Mouse (Mus musculus) bone marrow macrophage, adult 2 months (primary cell): ENCODE results near the gene Jade1. TPM values are rescaled to one million over a fixed set of nuclear protein-coding genes. Genes with fewer than 3 reads are reported as not detected.

Experiments
- H3K27ac ChIP-seq: 2 replicates; pipeline ENCODE4 v1.5.1; 2012; ENCODE audit warnings: low read depth, low read length; ENCODE audit not compliant: insufficient read depth
- H3K4me1 ChIP-seq: 2 replicates; pipeline ENCODE4 v1.6.1; 2012; ENCODE audit warnings: low read length; ENCODE audit not compliant: control insufficient read depth, insufficient read depth
- H3K4me3 ChIP-seq: 2 replicates; pipeline ENCODE4 v1.5.1; 2012; ENCODE audit warnings: mild to moderate bottlenecking, low read length, moderate library complexity; ENCODE audit not compliant: insufficient read depth
- CTCF ChIP-seq: IDR thresholded peaks from 2 replicates; pipeline ENCODE4 v1.5.1; 2012; ENCODE audit warnings: low read depth, mild to moderate bottlenecking, low read length, moderate library complexity
- POLR2A ChIP-seq: IDR thresholded peaks from 2 replicates; pipeline ENCODE4 v1.6.1; 2012; ENCODE audit warnings: mild to moderate bottlenecking, low read depth, low read length, borderline replicate concordance
- polyA plus RNA-seq: library from polyadenylated mRNA; stranded (reverse); fragments of >200 nt; gene quantifications from 2 replicates; pipeline ENCODE4 v1.2.4, GENCODE M21; 2012; ENCODE audit not compliant: missing spikeins, insufficient read depth, insufficient read length

Jade1 gene
- polyA plus RNA-seq, 1 experiment = 13.9 TPM

DNA sequence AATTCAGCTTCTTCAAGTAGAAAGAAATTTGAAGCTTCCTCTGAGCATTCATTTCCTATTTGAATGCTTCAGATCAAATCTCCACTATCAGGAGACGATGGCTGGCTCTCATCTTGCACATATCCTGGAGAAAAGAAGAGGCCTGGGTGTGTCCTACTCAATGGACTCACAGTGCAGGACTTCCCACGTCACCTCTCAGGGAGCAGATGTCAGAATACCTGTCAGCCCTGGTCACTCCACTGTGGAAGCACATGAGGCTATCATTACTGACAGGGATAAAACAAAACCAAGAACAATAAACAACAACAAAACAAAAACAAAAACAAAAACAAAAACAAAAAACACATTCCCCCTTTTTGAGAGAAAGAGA lies 32.5 kb upstream of the Jade1 start:
- H3K4me3 ChIP-seq = no peak overlapping the region
- peaks cover 8% of the 10 kb centered on the region for H3K4me1 ChIP-seq
- H3K27ac ChIP-seq = no peak overlapping the region
- TF ChIP-seq POLR2A (no peak), CTCF (no peak)

DNA sequence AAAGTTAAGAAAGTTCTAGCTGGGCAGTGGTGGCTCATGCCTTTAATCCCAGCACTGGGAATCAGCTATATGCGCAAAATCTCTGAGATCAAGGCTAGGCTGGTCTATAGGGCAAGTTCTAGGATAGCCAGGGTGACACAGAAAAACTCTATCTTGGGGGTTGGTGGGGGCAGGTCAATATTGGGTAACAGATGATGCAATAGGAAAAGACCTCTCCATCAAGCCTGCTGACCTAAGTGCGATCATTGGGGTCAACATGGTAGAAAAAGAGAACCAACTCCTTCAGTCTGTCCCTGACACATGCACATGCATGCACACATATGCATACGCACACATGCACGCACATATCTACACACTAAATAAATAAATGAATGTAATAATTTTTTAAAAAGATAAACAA lies 32.1 kb upstream of the Jade1 start:
- H3K4me3 ChIP-seq = no peak overlapping the region
- no peak overlapping the region for H3K27ac ChIP-seq

DNA sequence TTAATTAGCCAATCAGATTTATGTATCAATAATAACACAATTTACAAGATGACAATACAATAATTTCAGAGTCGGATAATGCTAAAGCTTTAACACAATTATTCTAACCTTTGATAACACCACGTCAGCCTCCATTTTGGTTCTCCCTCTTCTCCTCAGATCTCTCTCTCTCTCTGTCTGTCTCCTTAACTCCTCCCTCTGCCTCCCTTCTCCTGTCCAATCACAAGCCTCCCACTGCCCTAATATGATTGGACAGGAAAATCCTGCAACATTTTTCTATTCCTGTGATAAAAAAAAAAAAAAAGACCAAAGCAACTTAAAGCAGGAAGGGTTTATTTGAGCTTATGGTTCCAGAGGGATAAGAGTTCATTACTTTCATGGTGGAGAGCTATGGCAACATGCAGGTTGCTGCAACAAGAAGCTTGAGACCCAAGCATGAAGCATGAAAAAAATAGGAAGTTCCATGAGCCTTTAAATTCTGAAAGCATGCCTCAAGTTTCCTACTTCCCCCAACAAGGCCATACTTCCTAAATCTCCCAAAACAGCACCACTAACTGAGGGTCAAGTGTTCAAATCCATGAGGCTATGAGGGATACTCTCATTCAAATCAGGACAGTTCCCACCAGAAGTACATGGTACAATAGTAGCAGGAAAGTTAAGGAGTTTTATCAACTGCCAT lies 27.1 kb upstream of the Jade1 start:
- no peak for TF ChIP-seq CTCF
- no peak for TF ChIP-seq POLR2A
- no peak overlapping the region for H3K4me3 ChIP-seq
- H3K4me1 ChIP-seq = peaks cover 8% of the 10 kb centered on the region

More for the DNA sequence above, 32.1 kb upstream of the Jade1 start:
- peaks cover 8% of the 10 kb centered on the region for H3K4me1 ChIP-seq
- no peak for TF ChIP-seq POLR2A
- TF ChIP-seq CTCF = no peak

DNA sequence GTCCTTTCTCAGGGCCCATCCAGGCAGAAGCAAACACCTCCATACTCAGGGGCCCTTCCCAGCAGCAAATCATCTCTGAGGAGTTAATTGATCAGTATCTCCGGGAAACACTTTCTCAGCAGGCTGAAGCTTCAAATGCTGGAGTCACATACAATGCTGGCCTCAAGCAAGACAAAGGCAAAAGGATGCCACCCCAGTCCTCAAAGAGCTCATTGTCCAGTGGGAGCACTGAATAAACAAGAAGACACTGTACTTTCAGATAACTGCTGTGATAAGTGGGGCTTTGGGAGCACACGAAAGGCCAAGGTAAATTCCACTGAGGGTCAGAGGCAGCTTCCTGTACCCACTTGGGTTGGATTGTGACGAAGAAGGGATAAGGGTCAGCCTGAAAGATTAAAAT lies 25.4 kb upstream of the Jade1 start:
- H3K4me1 ChIP-seq = peaks cover 6% of the 10 kb centered on the region
- TF ChIP-seq CTCF (no peak), POLR2A (no peak)

More for the DNA sequence above, 27.1 kb upstream of the Jade1 start:
- H3K27ac ChIP-seq = no peak overlapping the region

DNA sequence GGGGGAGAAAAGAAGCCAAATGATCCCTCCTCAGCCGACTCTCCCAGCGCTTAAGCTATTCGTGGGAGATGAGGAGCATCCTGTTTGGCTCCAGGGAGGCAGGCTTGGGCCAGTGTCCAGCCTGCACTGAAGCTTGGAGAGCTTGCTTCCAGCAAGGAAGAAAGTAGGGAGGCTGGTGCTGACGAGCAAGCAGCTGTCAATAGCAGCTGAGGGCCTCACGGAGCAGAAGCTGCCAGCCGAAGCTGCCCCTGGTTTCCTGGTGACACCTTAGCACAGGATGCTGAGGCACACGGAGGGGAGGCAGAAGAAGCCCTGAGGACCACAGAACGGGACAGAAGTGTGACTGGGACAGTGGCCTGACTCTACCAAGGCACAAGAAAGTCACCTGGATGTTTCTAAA lies 24.0 kb upstream of the Jade1 start:
- Histone ChIP-seq H3K27ac (no peak overlapping the region), H3K4me3 (no peak overlapping the region), H3K4me1 (peaks cover 6% of the 10 kb centered on the region)
- no peak for TF ChIP-seq CTCF

More for the DNA sequence above, 25.4 kb upstream of the Jade1 start:
- no peak overlapping the region for H3K4me3 ChIP-seq
- no peak overlapping the region for H3K27ac ChIP-seq

DNA sequence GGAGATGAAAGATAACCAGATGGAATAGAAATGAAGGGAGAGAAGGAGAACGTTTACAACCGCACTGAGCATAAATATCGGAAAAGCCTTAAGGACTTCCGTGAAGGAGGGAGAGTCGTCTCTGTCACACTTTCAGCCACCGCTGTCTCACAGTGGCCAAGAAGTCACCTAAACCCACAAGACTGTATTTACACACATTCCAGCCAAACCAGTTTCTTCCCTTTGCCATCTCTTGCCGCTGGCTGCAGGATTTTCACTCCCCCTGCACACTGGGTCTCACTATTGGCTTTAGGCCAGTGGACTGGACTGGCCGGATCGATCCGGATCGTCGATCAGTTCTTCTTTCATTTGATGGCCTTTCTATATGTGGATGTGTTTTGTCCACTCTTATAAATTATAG lies 23.4 kb upstream of the Jade1 start:
- Histone ChIP-seq H3K4me1 (peaks cover 6% of the 10 kb centered on the region), H3K4me3 (no peak overlapping the region), H3K27ac (no peak overlapping the region)
- no peak for TF ChIP-seq POLR2A
- TF ChIP-seq CTCF = no peak

DNA sequence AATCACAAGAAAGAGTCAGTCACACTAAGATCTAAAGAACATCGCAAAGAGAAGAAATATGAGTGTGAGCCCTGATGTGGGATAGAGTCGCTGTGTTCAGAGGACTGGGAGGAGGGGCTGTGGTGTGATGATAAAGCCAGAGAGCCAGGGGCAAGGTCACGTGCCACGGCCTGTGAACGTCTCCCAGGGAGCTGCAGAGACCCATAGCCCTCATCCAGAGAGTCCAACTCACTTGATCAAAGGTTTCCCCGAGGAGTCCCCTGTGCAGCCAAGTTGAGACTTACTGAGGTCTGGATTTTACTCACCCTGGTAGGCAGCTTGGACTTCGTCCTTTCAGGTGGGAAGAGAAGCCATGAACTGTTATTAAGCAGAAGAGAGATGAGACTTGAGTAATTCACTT lies 21.9 kb upstream of the Jade1 start:
- H3K4me3 ChIP-seq = no peak overlapping the region
- H3K4me1 ChIP-seq = peaks cover 6% of the 10 kb centered on the region
- H3K27ac ChIP-seq = no peak overlapping the region
- TF ChIP-seq POLR2A (no peak), CTCF (no peak)

DNA sequence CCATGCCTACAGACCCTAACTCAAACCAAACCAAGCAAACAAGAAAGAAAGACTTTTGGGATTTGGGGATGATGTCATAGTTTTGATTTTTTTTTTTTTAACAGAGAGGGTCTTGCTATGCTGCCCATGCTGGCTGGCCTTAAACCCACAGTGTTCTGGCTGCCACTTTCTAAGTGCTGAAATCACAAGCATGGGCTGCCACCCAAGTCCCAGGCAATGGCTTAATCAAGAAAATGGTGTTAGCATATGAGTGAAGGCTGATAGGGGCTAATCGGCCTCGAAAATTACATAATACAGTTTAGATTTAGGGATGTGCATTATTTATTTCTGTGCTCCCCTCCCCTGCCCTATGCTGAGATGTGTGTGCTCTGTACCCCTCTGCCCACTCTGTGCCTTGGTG lies 17.6 kb upstream of the Jade1 start:
- TF ChIP-seq CTCF (no peak), POLR2A (no peak)
- Histone ChIP-seq H3K4me3 (no peak overlapping the region), H3K27ac (no peak overlapping the region), H3K4me1 (no peaks in the 10 kb centered on the region)

DNA sequence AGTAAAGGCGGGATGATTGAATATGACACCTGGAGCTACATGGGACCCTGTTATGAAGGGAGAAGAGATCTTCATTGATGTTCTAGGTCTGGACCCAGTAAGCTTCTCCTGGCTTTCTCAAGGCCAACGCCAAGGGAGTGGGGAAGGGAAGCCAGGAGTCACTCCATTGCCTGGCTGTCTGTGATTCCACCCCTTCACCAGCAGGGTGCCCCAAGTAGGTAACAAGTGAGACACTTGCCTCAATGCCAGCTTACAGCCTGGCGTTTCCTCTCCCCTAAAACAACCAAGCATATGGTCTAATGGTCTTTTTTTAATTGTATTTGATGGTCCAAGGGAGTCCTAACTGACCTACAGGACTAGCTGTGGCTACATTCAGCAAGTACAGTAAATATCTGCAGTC lies 14.2 kb upstream of the Jade1 start:
- no peak for TF ChIP-seq POLR2A
- no peak for TF ChIP-seq CTCF

DNA sequence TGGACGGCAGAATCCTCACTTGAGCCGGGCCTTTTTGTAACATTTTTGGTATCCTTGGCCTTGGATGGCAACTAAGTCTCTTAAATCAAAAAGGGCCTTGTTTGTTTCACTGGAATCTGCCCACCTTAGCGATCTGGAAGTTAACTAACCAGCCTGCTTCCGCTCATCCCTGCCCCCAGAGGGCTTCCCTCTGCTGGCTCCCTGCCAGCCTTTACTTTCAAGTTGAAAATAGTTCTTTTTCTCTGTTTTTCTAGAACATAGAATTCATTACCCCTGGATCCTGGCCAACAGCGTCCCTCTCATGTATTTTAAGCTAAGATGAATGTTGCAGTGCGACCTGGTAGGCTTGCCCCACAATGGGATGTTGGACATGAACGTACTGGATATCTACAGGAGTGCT lies 11.1 kb upstream of the Jade1 start:
- TF ChIP-seq CTCF = no peak
- no peak for TF ChIP-seq POLR2A
- Histone ChIP-seq H3K4me3 (no peak overlapping the region), H3K27ac (no peak overlapping the region), H3K4me1 (peaks cover 4% of the 10 kb centered on the region)

More for the DNA sequence above, 14.2 kb upstream of the Jade1 start:
- Histone ChIP-seq H3K27ac (no peak overlapping the region), H3K4me1 (no peaks in the 10 kb centered on the region), H3K4me3 (no peak overlapping the region)

DNA sequence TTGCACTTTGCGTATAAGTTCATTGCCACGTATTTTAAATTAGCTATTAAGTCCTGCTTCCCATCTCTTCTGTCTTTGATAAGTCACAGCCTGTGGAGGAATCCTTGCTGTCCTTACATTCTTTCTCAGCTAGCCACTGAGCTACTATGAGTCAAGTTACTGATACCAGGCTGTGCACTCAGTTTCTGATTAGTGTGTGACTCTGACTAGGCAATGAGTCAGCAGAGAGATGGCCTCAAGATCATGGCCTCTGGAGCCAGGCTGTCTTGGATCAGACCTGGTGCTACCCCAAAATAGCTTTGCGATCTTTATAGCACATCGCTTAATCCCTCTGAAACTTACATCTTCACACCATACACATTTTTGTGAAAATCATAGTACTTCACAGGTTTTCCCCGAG lies 8.2 kb upstream of the Jade1 start:
- peaks cover 4% of the 10 kb centered on the region for H3K4me1 ChIP-seq
- no peak overlapping the region for H3K27ac ChIP-seq
- no peak overlapping the region for H3K4me3 ChIP-seq
- TF ChIP-seq CTCF = no peak
